ENCODE assay signal across 7 mouse cellular contexts in the genomic region with DNA sequence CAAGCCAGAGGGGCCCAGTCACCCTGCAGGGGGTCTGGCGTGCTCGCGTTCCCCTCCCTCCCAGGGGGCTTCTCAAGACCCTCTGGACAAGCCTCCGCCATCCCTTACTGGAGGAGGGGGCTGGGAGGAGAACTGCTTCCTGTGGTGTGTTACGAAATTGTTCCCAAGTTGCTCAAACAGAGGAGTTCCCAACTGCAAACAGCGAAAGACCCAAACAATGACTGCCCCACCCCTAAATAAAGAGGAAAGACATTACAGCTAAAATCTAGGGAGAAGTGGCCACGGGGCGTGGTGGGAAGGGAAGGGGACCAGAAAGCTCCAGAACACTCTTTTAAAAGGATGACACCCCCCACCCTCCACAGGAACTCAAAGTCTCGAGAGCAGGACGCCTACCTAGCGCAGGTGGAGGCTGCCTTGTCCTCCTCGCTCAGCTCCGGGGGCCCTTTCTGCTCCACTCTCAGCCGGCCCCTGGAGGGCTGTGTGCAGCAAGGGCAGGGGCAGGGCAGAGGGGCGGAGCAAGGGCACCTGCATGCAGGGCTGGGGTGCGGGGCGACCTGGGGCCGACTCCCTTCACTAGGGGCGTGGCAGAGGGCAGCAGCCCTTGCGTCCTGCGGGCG. TPM values are rescaled to one million over a fixed set of nuclear protein-coding genes. Genes with fewer than 3 reads are reported as not detected.
DNase-seq lines count a peak whose midpoint lies in the region; ATAC-seq lines count a peak whose summit lies in the region.

No protein-coding gene starts in this region.

- H3K27ac ChIP-seq in forebrain, embryonic 15.5 days (replicated peaks): peak overlapping the region; percentile 94
- peak overlapping the region; percentile 40 for H3K27ac ChIP-seq in intestine, embryonic 15.5 days

- H3K4me1 ChIP-seq in forebrain, embryonic 15.5 days: peaks cover 76% of the 10 kb centered on the region
- H3K4me1 ChIP-seq in intestine, embryonic 15.5 days (replicated peaks): peaks cover 44% of the 10 kb centered on the region

- H3K9me3 ChIP-seq in forebrain, embryonic 15.5 days: no peaks in the 10 kb centered on the region
- H3K9me3 ChIP-seq in intestine, embryonic 15.5 days: no peaks in the 10 kb centered on the region

- peak overlapping the region; percentile 29 for H3K4me3 ChIP-seq in forebrain, embryonic 15.5 days
- H3K4me3 ChIP-seq in intestine, embryonic 15.5 days (replicated peaks): peak overlapping the region; percentile 28

- peak overlapping the region; percentile 48 for H3K9ac ChIP-seq in forebrain, embryonic 15.5 days (replicated peaks)
- H3K9ac ChIP-seq in intestine, embryonic 15.5 days: no peak overlapping the region

- no peaks in the 10 kb centered on the region for H3K36me3 ChIP-seq in forebrain, embryonic 15.5 days
- H3K36me3 ChIP-seq in intestine, embryonic 15.5 days: no peaks in the 10 kb centered on the region

- peaks cover 18% of the 10 kb centered on the region for H3K27me3 ChIP-seq in forebrain, embryonic 15.5 days
- peaks cover 71% of the 10 kb centered on the region for H3K27me3 ChIP-seq in intestine, embryonic 15.5 days (replicated peaks)

- ATAC-seq in forebrain, embryonic 15.5 days (replicated peaks): no peak
- ATAC-seq in intestine, embryonic 15.5 days: peak; percentile 63

- H3K4me2 ChIP-seq in forebrain, embryonic 15.5 days (replicated peaks): peak overlapping the region; percentile 38
- peak overlapping the region; percentile 58 for H3K4me2 ChIP-seq in intestine, embryonic 15.5 days (replicated peaks)

- 12% methylated on average over 22 of the region's 22 CpGs for WGBS in forebrain, embryonic 15.5 days
- WGBS in intestine, embryonic 15.5 days: 15% methylated on average over 22 of the region's 22 CpGs

- peak; percentile 86 for DNase-seq in 416B (ENCODE audit: low read depth)
- DNase-seq in B cell, adult 2 months: peak; percentile 73 to 77
- DNase-seq in lung, postnatal 4 days: peak; percentile 82 to 89
- DNase-seq in spleen, postnatal 4 days (ENCODE audit: low spot score in 2 of 2): peak; percentile 84 to 90
- no peak for DNase-seq in left cerebral cortex, adult 18-20 months (ENCODE audit: low spot score in 2 of 2)

RNA-seq across cellular contexts. Expression of a gene that starts 6.1 kb away (rescaled TPM):
- polyA plus RNA-seq in forebrain, embryonic 15.5 days (2015; fragmentation: Nextera tagmentation; extraction: Ambion mirVana): 2.1 and 2.5 TPM in 2 replicates
- polyA plus RNA-seq in intestine, embryonic 15.5 days (2015; fragmentation: Nextera tagmentation; extraction: Ambion mirVana): 5.1 and 5.5 TPM in 2 replicates
- total RNA-seq in left cerebral cortex, adult 18-20 months (2021): 1 to 10 TPM; 2.6 TPM

RNA-seq across cellular contexts. Expression of a gene that starts 15.4 kb away (rescaled TPM):
- polyA plus RNA-seq in forebrain, embryonic 15.5 days (2015; fragmentation: Nextera tagmentation; extraction: Ambion mirVana): 2.7 TPM in 2 replicates
- 3.1 and 3.7 TPM in 2 replicates for polyA plus RNA-seq in intestine, embryonic 15.5 days (2015; fragmentation: Nextera tagmentation; extraction: Ambion mirVana)
- not detected for total RNA-seq in left cerebral cortex, adult 18-20 months (2021)

RNA-seq across cellular contexts. Expression of a gene that starts 19.7 kb away (rescaled TPM):
- polyA plus RNA-seq in forebrain, embryonic 15.5 days (2015; fragmentation: Nextera tagmentation; extraction: Ambion mirVana): 15.5 and 16.4 TPM in 2 replicates
- polyA plus RNA-seq in intestine, embryonic 15.5 days (2015; fragmentation: Nextera tagmentation; extraction: Ambion mirVana): 14.8 and 17.0 TPM in 2 replicates
- total RNA-seq in left cerebral cortex, adult 18-20 months (2021): 10 to 100 TPM; 93.7 to 99.0 TPM

RNA-seq across cellular contexts. Expression of a gene that starts 21.3 kb away (rescaled TPM):
- 62.4 and 64.0 TPM in 2 replicates for polyA plus RNA-seq in forebrain, embryonic 15.5 days (2015; fragmentation: Nextera tagmentation; extraction: Ambion mirVana)
- polyA plus RNA-seq in intestine, embryonic 15.5 days (2015; fragmentation: Nextera tagmentation; extraction: Ambion mirVana): 59.9 and 68.3 TPM in 2 replicates
- total RNA-seq in left cerebral cortex, adult 18-20 months (2021): 100 to 1,000 TPM in 1 of 2 experiments, 10 to 100 TPM in 1; 99.1 to 101 TPM

RNA-seq across cellular contexts. Expression of a gene that starts 44.7 kb away (rescaled TPM):
- 26.0 and 33.4 TPM in 2 replicates for polyA plus RNA-seq in forebrain, embryonic 15.5 days (2015; fragmentation: Nextera tagmentation; extraction: Ambion mirVana)
- polyA plus RNA-seq in intestine, embryonic 15.5 days (2015; fragmentation: Nextera tagmentation; extraction: Ambion mirVana): 84.2 and 85.5 TPM in 2 replicates
- total RNA-seq in left cerebral cortex, adult 18-20 months (2021): 10 to 100 TPM; 15.5 to 19.9 TPM

Comparison
In these comparisons a context has a peak if more than half of its experiments do, and no peak if none do; other contexts are left out.
1. DNase-seq: peak in 416B (single experiment), B cell, adult 2 months (2 of 2), lung, postnatal 4 days (2 of 2) and spleen, postnatal 4 days (2 of 2); none in left cerebral cortex, adult 18-20 months (0 of 2).